Mouse (Mus musculus) neural tube, embryonic 14.5 days (tissue): ENCODE measurements around the gene Ap1b1. TPM values are rescaled to one million over a fixed set of nuclear protein-coding genes. Genes with fewer than 3 reads are reported as not detected.

ENCODE experiments used
- ATAC-seq: fragments of 200-750 bp; cut with Nextera tagmentation; 2 replicates; pipeline ENCODE4 v1.8.0; 2017; ENCODE audit warnings: low read depth, mild to moderate bottlenecking, moderate TSS enrichment, moderate library complexity
- H3K27ac ChIP-seq: fragments of 300-500 bp; sonication (generic); 2 replicates; pipeline ENCODE4 v1.5.1; 2014; ENCODE audit warnings: low read depth, mild to moderate bottlenecking, control low read depth, low read length, moderate library complexity, mixed read lengths
- H3K27me3 ChIP-seq: fragments of 300-500 bp; sonication (generic); 2 replicates; pipeline ENCODE4 v1.6.1; 2014; ENCODE audit warnings: low read length; ENCODE audit not compliant: control insufficient read depth, insufficient read depth
- H3K36me3 ChIP-seq: fragments of 300-500 bp; sonication (generic); 2 replicates; pipeline ENCODE4 v1.6.1; 2014; ENCODE audit warnings: low read length, mixed read lengths; ENCODE audit not compliant: control insufficient read depth, insufficient read depth
- H3K4me1 ChIP-seq: fragments of 300-500 bp; sonication (generic); 2 replicates; pipeline ENCODE4 v1.6.1; 2014; ENCODE audit warnings: low read length; ENCODE audit not compliant: control insufficient read depth, insufficient read depth
- H3K4me2 ChIP-seq: fragments of 300-500 bp; sonication (generic); 2 replicates; pipeline ENCODE4 v1.6.1; 2014; ENCODE audit warnings: mild to moderate bottlenecking, low read depth, low read length, control low read depth
- H3K4me3 ChIP-seq: fragments of 300-500 bp; sonication (generic); 2 replicates; pipeline ENCODE4 v1.5.1; 2014; ENCODE audit warnings: low read depth, low read length, control low read depth, mixed read lengths
- H3K9ac ChIP-seq: fragments of 300-500 bp; sonication (generic); replicated peaks from 2 replicates; pipeline ENCODE4 v1.6.1; 2014; ENCODE audit warnings: low read depth, mild to moderate bottlenecking, control low read depth, low read length, mixed read lengths
- H3K9me3 ChIP-seq: fragments of 300-500 bp; sonication (generic); 2 replicates; pipeline ENCODE4 v1.6.1; 2016; ENCODE audit warnings: low read length; ENCODE audit not compliant: control insufficient read depth
- WGBS: fragments of 180-500 bp; shearing (Covaris S2); extraction: QIAGEN DNeasy Blood & Tissue Kit; methylation state at CpG from one replicate; pipeline ENCODE4 v1.1.7; 2014; 5-methylcytosine and 5-hydroxymethylcytosine counted together
- polyA plus RNA-seq: library from polyadenylated mRNA; unstranded; fragments of >200 nt; fragmentation: Nextera tagmentation; extraction: Ambion mirVana; gene quantifications from 2 replicates; pipeline ENCODE4 v1.2.1, GENCODE M21; 2014

Ap1b1 gene
- polyA plus RNA-seq, 1 experiment from 2014 or later: 94.9 TPM

GRCm38 (mm10) chr11:4963099-4963808 lies 23.4 kb upstream of the Ap1b1 start:
- no peaks in the 10 kb centered on the region for H3K36me3 ChIP-seq
- H3K4me1 ChIP-seq: peaks cover 3% of the 10 kb centered on the region
- no peaks in the 10 kb centered on the region for H3K27me3 ChIP-seq
- no peak overlapping the region for H3K4me2 ChIP-seq
- no peaks in the 10 kb centered on the region for H3K9me3 ChIP-seq
- no peak overlapping the region for H3K9ac ChIP-seq
- no peak for ATAC-seq
- no peak overlapping the region for H3K4me3 ChIP-seq
- WGBS: 28% methylated on average over 6 of the region's 6 CpGs
- H3K27ac ChIP-seq: no peak overlapping the region

GRCm38 (mm10) chr11:4966325-4966724 lies 20.3 kb upstream of the Ap1b1 start:
- WGBS: 50% methylated on average over 2 of the region's 2 CpGs
- Histone ChIP-seq H3K9ac (no peak overlapping the region), H3K4me3 (no peak overlapping the region)

GRCm38 (mm10) chr11:4966888-4967287 lies 19.7 kb upstream of the Ap1b1 start:
- ATAC-seq: no peak
- Histone ChIP-seq H3K36me3 (no peaks in the 10 kb centered on the region), H3K27ac (no peak overlapping the region; the same call in 1 of the 2 replicates), H3K9me3 (no peaks in the 10 kb centered on the region), H3K4me2 (no peak overlapping the region), H3K4me3 (no peak overlapping the region), H3K27me3 (no peaks in the 10 kb centered on the region), H3K4me1 (peaks cover 3% of the 10 kb centered on the region), H3K9ac (no peak overlapping the region)
- WGBS: 64% methylated on average over 5 of the region's 5 CpGs

More at GRCm38 (mm10) chr11:4966325-4966724, 20.3 kb upstream of the Ap1b1 start:
- Histone ChIP-seq H3K4me2 (no peak overlapping the region), H3K4me1 (peaks cover 3% of the 10 kb centered on the region), H3K36me3 (no peaks in the 10 kb centered on the region), H3K27ac (no peak overlapping the region), H3K27me3 (no peaks in the 10 kb centered on the region), H3K9me3 (no peaks in the 10 kb centered on the region)
- ATAC-seq: no peak

GRCm38 (mm10) chr11:4967549-4967948 lies 19.1 kb upstream of the Ap1b1 start:
- Histone ChIP-seq H3K36me3 (no peaks in the 10 kb centered on the region), H3K4me2 (no peak overlapping the region), H3K9me3 (no peaks in the 10 kb centered on the region), H3K27me3 (no peaks in the 10 kb centered on the region), H3K27ac (no peak overlapping the region; the same call in 1 of the 2 replicates), H3K4me1 (peaks cover 3% of the 10 kb centered on the region), H3K4me3 (no peak overlapping the region), H3K9ac (no peak overlapping the region)
- ATAC-seq: no peak
- WGBS: 46% methylated on average over 2 of the region's 2 CpGs

GRCm38 (mm10) chr11:4968376-4968775 lies 18.2 kb upstream of the Ap1b1 start:
- H3K27me3 ChIP-seq: no peaks in the 10 kb centered on the region
- 0 out of 2 replicates have a peak overlapping the region, but pooled peaks have one; percentile 16 for H3K27ac ChIP-seq
- H3K9ac ChIP-seq: 0 out of 2 replicates have a peak overlapping the region, but pooled peaks have one; percentile 22
- no peaks in the 10 kb centered on the region for H3K36me3 ChIP-seq
- H3K9me3 ChIP-seq: no peaks in the 10 kb centered on the region
- no peak overlapping the region for H3K4me2 ChIP-seq
- ATAC-seq: no peak
- H3K4me3 ChIP-seq: no peak overlapping the region
- peaks cover 3% of the 10 kb centered on the region for H3K4me1 ChIP-seq
- WGBS: 53% methylated on average over 10 of the region's 10 CpGs

GRCm38 (mm10) chr11:4972967-4973870 lies 13.4 kb upstream of the Ap1b1 start:
- Histone ChIP-seq H3K36me3 (no peaks in the 10 kb centered on the region), H3K27ac (no peak overlapping the region)
- WGBS: 51% methylated on average over 13 of the region's 13 CpGs

GRCm38 (mm10) chr11:4973871-4974256 lies 12.8 kb upstream of the Ap1b1 start:
- H3K27ac ChIP-seq: no peak overlapping the region
- no peaks in the 10 kb centered on the region for H3K9me3 ChIP-seq
- no peaks in the 10 kb centered on the region for H3K4me1 ChIP-seq
- H3K9ac ChIP-seq: no peak overlapping the region
- no peaks in the 10 kb centered on the region for H3K36me3 ChIP-seq
- ATAC-seq: no peak
- H3K4me3 ChIP-seq: no peak overlapping the region
- WGBS: 91% methylated on average over 2 of the region's 2 CpGs
- no peak overlapping the region for H3K4me2 ChIP-seq
- H3K27me3 ChIP-seq: no peaks in the 10 kb centered on the region

More at GRCm38 (mm10) chr11:4972967-4973870, 13.4 kb upstream of the Ap1b1 start:
- no peak overlapping the region for H3K4me2 ChIP-seq
- ATAC-seq: peak; percentile 56
- H3K9ac ChIP-seq: no peak overlapping the region
- no peak overlapping the region for H3K4me3 ChIP-seq
- no peaks in the 10 kb centered on the region for H3K9me3 ChIP-seq
- no peaks in the 10 kb centered on the region for H3K27me3 ChIP-seq
- no peaks in the 10 kb centered on the region for H3K4me1 ChIP-seq

GRCm38 (mm10) chr11:4974376-4975122 lies 12.1 kb upstream of the Ap1b1 start:
- Histone ChIP-seq H3K9me3 (no peaks in the 10 kb centered on the region), H3K4me2 (no peak overlapping the region), H3K9ac (no peak overlapping the region), H3K27ac (no peak overlapping the region), H3K4me1 (no peaks in the 10 kb centered on the region), H3K4me3 (no peak overlapping the region), H3K36me3 (no peaks in the 10 kb centered on the region), H3K27me3 (no peaks in the 10 kb centered on the region)
- WGBS: 79% methylated on average over 11 of the region's 11 CpGs
- ATAC-seq: no peak
